Mouse (Mus musculus): ENCODE measurements at regions not wholly inside any gene's neighbourhood (a gene's known extent, or its start where the extent isn't known, plus 50 kb on each side); places are given as distances from the start of the nearest gene placed in this dataset.
"Not testable (repeated sequence)": the region's sequence is repeated elsewhere in the genome, so short reads cannot be mapped to it uniquely, and the experiment has no call there.

GRCm38 (mm10) chr15:62273855-62274488, 1351.2 kb upstream of the A1bg start:
- no peak for DNase-seq (ENCODE audit: extremely low spot score in 1 of 2, low spot score in 1 of 2)

GRCm38 (mm10) chr15:62272755-62273154, 1349.9 kb upstream of the A1bg start:
- DNase-seq (ENCODE audit: extremely low spot score in 1 of 2, low spot score in 1 of 2): no peak

- no peak for DNase-seq (ENCODE audit: extremely low spot score in 1 of 2, low spot score in 1 of 2)
These were observed 1348.6 kb upstream of the A1bg start for GRCm38 (mm10) chr15:62271428-62271827.

GRCm38 (mm10) chr15:62268189-62268588, 1345.4 kb upstream of the A1bg start:
- DNase-seq (ENCODE audit: extremely low spot score in 1 of 2, low spot score in 1 of 2): no peak

- no peak for DNase-seq (ENCODE audit: extremely low spot score in 1 of 2, low spot score in 1 of 2)
These were observed 1344.7 kb upstream of the A1bg start for GRCm38 (mm10) chr15:62267536-62267935.

- DNase-seq (ENCODE audit: extremely low spot score in 1 of 2, low spot score in 1 of 2): no peak
These were observed 1343.2 kb upstream of the A1bg start for GRCm38 (mm10) chr15:62266025-62266424.

- DNase-seq (ENCODE audit: extremely low spot score in 1 of 2, low spot score in 1 of 2): no peak
These were observed 1342.7 kb upstream of the A1bg start for GRCm38 (mm10) chr15:62265484-62265937.

- DNase-seq (ENCODE audit: extremely low spot score in 1 of 2, low spot score in 1 of 2): no peak
These were observed 1342.2 kb upstream of the A1bg start for GRCm38 (mm10) chr15:62264966-62265365.

- no peak for DNase-seq (ENCODE audit: extremely low spot score in 1 of 2, low spot score in 1 of 2)
These were observed 1341.4 kb upstream of the A1bg start for GRCm38 (mm10) chr15:62264183-62264582.

GRCm38 (mm10) chr15:62262487-62262886, 1339.7 kb upstream of the A1bg start:
- DNase-seq (ENCODE audit: extremely low spot score in 1 of 2, low spot score in 1 of 2): no peak

GRCm38 (mm10) chr15:62261520-62261919, 1338.7 kb upstream of the A1bg start:
- no peak for DNase-seq (ENCODE audit: extremely low spot score in 1 of 2, low spot score in 1 of 2)

GRCm38 (mm10) chr15:62258611-62259010, 1335.8 kb upstream of the A1bg start:
- no peak for DNase-seq (ENCODE audit: extremely low spot score in 1 of 2, low spot score in 1 of 2)

GRCm38 (mm10) chr15:62257955-62258354, 1335.1 kb upstream of the A1bg start:
- DNase-seq (ENCODE audit: extremely low spot score in 1 of 2, low spot score in 1 of 2): no peak

- DNase-seq (ENCODE audit: extremely low spot score in 1 of 2, low spot score in 1 of 2): no peak
These were observed 1334.4 kb upstream of the A1bg start for GRCm38 (mm10) chr15:62257110-62257667.

- DNase-seq (ENCODE audit: extremely low spot score in 1 of 2, low spot score in 1 of 2): no peak
These were observed 1332.8 kb upstream of the A1bg start for GRCm38 (mm10) chr15:62255571-62255970.

GRCm38 (mm10) chr15:62253724-62254123, 1330.9 kb upstream of the A1bg start:
- no peak for DNase-seq (ENCODE audit: extremely low spot score in 1 of 2, low spot score in 1 of 2)

- not testable (repeated sequence) for DNase-seq (ENCODE audit: extremely low spot score in 1 of 2, low spot score in 1 of 2)
These were observed 1329.4 kb upstream of the A1bg start for GRCm38 (mm10) chr15:62252078-62252833.

GRCm38 (mm10) chr15:62249436-62249835, 1326.6 kb upstream of the A1bg start:
- no peak for DNase-seq (ENCODE audit: extremely low spot score in 1 of 2, low spot score in 1 of 2)

GRCm38 (mm10) chr15:62246561-62247079, 1323.8 kb upstream of the A1bg start:
- no peak for DNase-seq (ENCODE audit: extremely low spot score in 1 of 2, low spot score in 1 of 2)

- DNase-seq (ENCODE audit: extremely low spot score in 1 of 2, low spot score in 1 of 2): no peak
These were observed 1322.4 kb upstream of the A1bg start for GRCm38 (mm10) chr15:62245237-62245636.

GRCm38 (mm10) chr15:62244819-62245218, 1322.0 kb upstream of the A1bg start:
- DNase-seq (ENCODE audit: extremely low spot score in 1 of 2, low spot score in 1 of 2): no peak
